Mouse (Mus musculus) c-Kit-positive CD71-positive TER-119-negative erythroid progenitor cells, embryonic 14.5 days (primary cell): Measurements from ENCODE around the gene AU022252.
A peak's percentile ranks its signal among the peaks of the same experiment; 100 is the strongest.
"Not testable (repeated sequence)": the region's sequence is repeated elsewhere in the genome, so short reads cannot be mapped to it uniquely, and the experiment has no call there.

Experiments used
- DNase-seq: peaks from one replicate; pipeline ENCODE4 v3.0.0-alpha.2; 2013; ENCODE audit warnings: low read depth

AU022252 gene

GRCm38 (mm10) chr4:119232410-119233255, at the start of gene AU022252, which contains the start of gene P3h1:
AU022252 (minus strand) TSS chr4:119232712.
P3h1 (plus strand) TSS chr4:119232915.
- peak; percentile 100 for DNase-seq

GRCm38 (mm10) chr4:119278784-119279183, 46.3 kb upstream of the AU022252 start:
- DNase-seq, result not testable (repeated sequence)

- no peak for DNase-seq
These were observed 43.2 kb upstream of the AU022252 start for GRCm38 (mm10) chr4:119275726-119276125.

- no peak for DNase-seq
These were observed 42.7 kb upstream of the AU022252 start for GRCm38 (mm10) chr4:119275226-119275625.

GRCm38 (mm10) chr4:119274627-119275026, 42.1 kb upstream of the AU022252 start:
- DNase-seq, result no peak

GRCm38 (mm10) chr4:119266606-119267005, 34.1 kb upstream of the AU022252 start:
- DNase-seq, result no peak

GRCm38 (mm10) chr4:119263459-119263858, 30.9 kb upstream of the AU022252 start:
- DNase-seq, result no peak

- DNase-seq, result no peak
These were observed 30.0 kb upstream of the AU022252 start for GRCm38 (mm10) chr4:119262483-119262882.

- no peak for DNase-seq
These were observed 28.7 kb upstream of the AU022252 start for GRCm38 (mm10) chr4:119261087-119261713.

- no peak for DNase-seq
These were observed 27.1 kb upstream of the AU022252 start for GRCm38 (mm10) chr4:119259344-119260254.

- no peak for DNase-seq
These were observed 24.6 kb upstream of the AU022252 start for GRCm38 (mm10) chr4:119257083-119257482.

- no peak for DNase-seq
These were observed 22.8 kb upstream of the AU022252 start, which contains the start of gene Cldn19 for GRCm38 (mm10) chr4:119255351-119255750. Cldn19 (plus strand) TSS chr4:119255414.

- DNase-seq, result no peak
These were observed 21.6 kb upstream of the AU022252 start for GRCm38 (mm10) chr4:119254012-119254618.

GRCm38 (mm10) chr4:119252025-119252808, 19.7 kb upstream of the AU022252 start:
- DNase-seq, result no peak

- no peak for DNase-seq
These were observed 16.0 kb upstream of the AU022252 start for GRCm38 (mm10) chr4:119248407-119248965.

- no peak for DNase-seq
These were observed 15.1 kb upstream of the AU022252 start for GRCm38 (mm10) chr4:119247462-119248235.

GRCm38 (mm10) chr4:119246688-119247225, 14.2 kb upstream of the AU022252 start:
- DNase-seq, result no peak

GRCm38 (mm10) chr4:119245961-119246360, 13.4 kb upstream of the AU022252 start:
- DNase-seq, result no peak

- no peak for DNase-seq
These were observed 13.0 kb upstream of the AU022252 start for GRCm38 (mm10) chr4:119245556-119245955.
